Mouse (Mus musculus): ENCODE results near the gene Ccdc191. TPM values are rescaled to one million over a fixed set of nuclear protein-coding genes. Genes with fewer than 3 reads are reported as not detected.

Ccdc191 gene
- polyA plus RNA-seq, 1 experiment from 2014 or later: 5.4 TPM

GRCm38 (mm10) chr16:43963780-43964179 is 74.2 kb downstream of the Ccdc191 start:
- 67% methylated on average over 3 of the region's 3 CpGs for WGBS
- Histone ChIP-seq H3K36me3 (ENCODE audit: control insufficient read depth, insufficient read depth, low read length) (no peaks in the 10 kb centered on the region), H3K4me1 (replicated peaks; ENCODE audit: control insufficient read depth, insufficient read depth) (no peaks in the 10 kb centered on the region), H3K27ac (replicated peaks) (no peak overlapping the region), H3K9ac (ENCODE audit: low read length) (no peak overlapping the region), H3K4me3 (ENCODE audit: low read depth, low read length) (no peak overlapping the region), H3K4me2 (replicated peaks; ENCODE audit: low read depth) (no peak overlapping the region), H3K9me3 (ENCODE audit: control insufficient read depth, low read length) (no peaks in the 10 kb centered on the region), H3K27me3 (ENCODE audit: control insufficient read depth, insufficient read depth, low read length) (no peaks in the 10 kb centered on the region)
- ATAC-seq (ENCODE audit: low FRiP score, low TSS enrichment) (no peak), DNase-seq (ENCODE audit: low spot score) (no peak)
- TF ChIP-seq CTCF (IDR thresholded peaks at IDR 0.05; ENCODE audit: low read depth): no peak
- no peak for TF ChIP-seq EP300 (optimal IDR thresholded peaks at IDR 0.05)

- TF ChIP-seq EP300 (optimal IDR thresholded peaks at IDR 0.05) (no peak), CTCF (IDR thresholded peaks at IDR 0.05; ENCODE audit: low read depth) (no peak)
- 84% methylated on average over 13 of the region's 13 CpGs for WGBS
- no peak overlapping the region for H3K4me3 ChIP-seq (ENCODE audit: low read depth, low read length)
- DNase-seq (ENCODE audit: low spot score) (no peak), ATAC-seq (ENCODE audit: low FRiP score, low TSS enrichment) (no peak)
- H3K27ac ChIP-seq (replicated peaks): no peak overlapping the region
- H3K4me1 ChIP-seq (replicated peaks; ENCODE audit: control insufficient read depth, insufficient read depth): no peaks in the 10 kb centered on the region
- H3K9ac ChIP-seq (ENCODE audit: low read length): no peak overlapping the region
- no peaks in the 10 kb centered on the region for H3K36me3 ChIP-seq (ENCODE audit: control insufficient read depth, insufficient read depth, low read length)
- no peaks in the 10 kb centered on the region for H3K27me3 ChIP-seq (ENCODE audit: control insufficient read depth, insufficient read depth, low read length)
- no peaks in the 10 kb centered on the region for H3K9me3 ChIP-seq (ENCODE audit: control insufficient read depth, low read length)
- no peak overlapping the region for H3K4me2 ChIP-seq (replicated peaks; ENCODE audit: low read depth)
Measured at GRCm38 (mm10) chr16:43965781-43966389, 76.3 kb downstream of the Ccdc191 start.

- no peak for ATAC-seq (ENCODE audit: low FRiP score, low TSS enrichment)
- 86% methylated on average over 3 of the region's 3 CpGs for WGBS
Measured at GRCm38 (mm10) chr16:43970426-43970825, 80.8 kb downstream of the Ccdc191 start.

GRCm38 (mm10) chr16:43971189-43971588 is 81.6 kb downstream of the Ccdc191 start:
- Histone ChIP-seq H3K27me3 (ENCODE audit: control insufficient read depth, insufficient read depth, low read length) (no peaks in the 10 kb centered on the region), H3K9ac (ENCODE audit: low read length) (no peak overlapping the region), H3K9me3 (ENCODE audit: control insufficient read depth, low read length) (no peaks in the 10 kb centered on the region), H3K27ac (replicated peaks) (no peak overlapping the region), H3K4me2 (replicated peaks; ENCODE audit: low read depth) (no peak overlapping the region), H3K4me1 (replicated peaks; ENCODE audit: control insufficient read depth, insufficient read depth) (no peaks in the 10 kb centered on the region), H3K4me3 (ENCODE audit: low read depth, low read length) (no peak overlapping the region), H3K36me3 (ENCODE audit: control insufficient read depth, insufficient read depth, low read length) (no peaks in the 10 kb centered on the region)
- no peak for ATAC-seq (ENCODE audit: low FRiP score, low TSS enrichment)
- TF ChIP-seq CTCF (IDR thresholded peaks at IDR 0.05; ENCODE audit: low read depth) (no peak), EP300 (optimal IDR thresholded peaks at IDR 0.05) (no peak)
- WGBS: 92% methylated on average over 11 of the region's 11 CpGs
- DNase-seq (ENCODE audit: low spot score): no peak

More at GRCm38 (mm10) chr16:43970426-43970825, 80.8 kb downstream of the Ccdc191 start:
- H3K9ac ChIP-seq (ENCODE audit: low read length): no peak overlapping the region
- no peaks in the 10 kb centered on the region for H3K27me3 ChIP-seq (ENCODE audit: control insufficient read depth, insufficient read depth, low read length)
- H3K27ac ChIP-seq (replicated peaks): no peak overlapping the region
- H3K4me3 ChIP-seq (ENCODE audit: low read depth, low read length): no peak overlapping the region
- no peaks in the 10 kb centered on the region for H3K9me3 ChIP-seq (ENCODE audit: control insufficient read depth, low read length)
- DNase-seq (ENCODE audit: low spot score): no peak
- H3K36me3 ChIP-seq (ENCODE audit: control insufficient read depth, insufficient read depth, low read length): no peaks in the 10 kb centered on the region
- no peaks in the 10 kb centered on the region for H3K4me1 ChIP-seq (replicated peaks; ENCODE audit: control insufficient read depth, insufficient read depth)
- no peak overlapping the region for H3K4me2 ChIP-seq (replicated peaks; ENCODE audit: low read depth)
- TF ChIP-seq CTCF (IDR thresholded peaks at IDR 0.05; ENCODE audit: low read depth) (no peak), EP300 (optimal IDR thresholded peaks at IDR 0.05) (no peak)

GRCm38 (mm10) chr16:43971741-43972140 is 82.1 kb downstream of the Ccdc191 start:
- WGBS: 66% methylated on average over 9 of the region's 9 CpGs
- no peak overlapping the region for H3K4me2 ChIP-seq (replicated peaks; ENCODE audit: low read depth)
- no peak overlapping the region for H3K27ac ChIP-seq (replicated peaks)
- H3K4me1 ChIP-seq (replicated peaks; ENCODE audit: control insufficient read depth, insufficient read depth): no peaks in the 10 kb centered on the region
- no peak overlapping the region for H3K4me3 ChIP-seq (ENCODE audit: low read depth, low read length)
- peak; percentile 21 for DNase-seq (ENCODE audit: low spot score)
- no peak for ATAC-seq (ENCODE audit: low FRiP score, low TSS enrichment)
- no peaks in the 10 kb centered on the region for H3K9me3 ChIP-seq (ENCODE audit: control insufficient read depth, low read length)
- no peaks in the 10 kb centered on the region for H3K36me3 ChIP-seq (ENCODE audit: control insufficient read depth, insufficient read depth, low read length)
- H3K27me3 ChIP-seq (ENCODE audit: control insufficient read depth, insufficient read depth, low read length): no peaks in the 10 kb centered on the region
- no peak overlapping the region for H3K9ac ChIP-seq (ENCODE audit: low read length)
- TF ChIP-seq EP300 (optimal IDR thresholded peaks at IDR 0.05) (no peak), CTCF (IDR thresholded peaks at IDR 0.05; ENCODE audit: low read depth) (no peak)

GRCm38 (mm10) chr16:43972391-43972790 is 82.8 kb downstream of the Ccdc191 start:
- H3K9me3 ChIP-seq (ENCODE audit: control insufficient read depth, low read length): no peaks in the 10 kb centered on the region
- no peaks in the 10 kb centered on the region for H3K36me3 ChIP-seq (ENCODE audit: control insufficient read depth, insufficient read depth, low read length)
- DNase-seq (ENCODE audit: low spot score) (no peak), ATAC-seq (ENCODE audit: low FRiP score, low TSS enrichment) (no peak)
- no peak overlapping the region for H3K4me2 ChIP-seq (replicated peaks; ENCODE audit: low read depth)
- H3K27ac ChIP-seq (replicated peaks): no peak overlapping the region
- no peaks in the 10 kb centered on the region for H3K27me3 ChIP-seq (ENCODE audit: control insufficient read depth, insufficient read depth, low read length)
- H3K9ac ChIP-seq (ENCODE audit: low read length): no peak overlapping the region
- no peak overlapping the region for H3K4me3 ChIP-seq (ENCODE audit: low read depth, low read length)
- H3K4me1 ChIP-seq (replicated peaks; ENCODE audit: control insufficient read depth, insufficient read depth): no peaks in the 10 kb centered on the region
- TF ChIP-seq CTCF (IDR thresholded peaks at IDR 0.05; ENCODE audit: low read depth) (no peak), EP300 (optimal IDR thresholded peaks at IDR 0.05) (no peak)
- WGBS: 91% methylated on average over 2 of the region's 2 CpGs

Data from stomach, postnatal 0 days (tissue).